Mouse (Mus musculus) lung, postnatal 4 days (tissue): ENCODE data around the gene Unc5cl.
"Not testable (repeated sequence)": the region's sequence is repeated elsewhere in the genome, so short reads cannot be mapped to it uniquely, and the experiment has no call there.

Source experiments
- DNase-seq, 2 experiments: peaks; one replicate each; pipeline ENCODE4 v3.0.0; 2021

Unc5cl gene

DNA sequence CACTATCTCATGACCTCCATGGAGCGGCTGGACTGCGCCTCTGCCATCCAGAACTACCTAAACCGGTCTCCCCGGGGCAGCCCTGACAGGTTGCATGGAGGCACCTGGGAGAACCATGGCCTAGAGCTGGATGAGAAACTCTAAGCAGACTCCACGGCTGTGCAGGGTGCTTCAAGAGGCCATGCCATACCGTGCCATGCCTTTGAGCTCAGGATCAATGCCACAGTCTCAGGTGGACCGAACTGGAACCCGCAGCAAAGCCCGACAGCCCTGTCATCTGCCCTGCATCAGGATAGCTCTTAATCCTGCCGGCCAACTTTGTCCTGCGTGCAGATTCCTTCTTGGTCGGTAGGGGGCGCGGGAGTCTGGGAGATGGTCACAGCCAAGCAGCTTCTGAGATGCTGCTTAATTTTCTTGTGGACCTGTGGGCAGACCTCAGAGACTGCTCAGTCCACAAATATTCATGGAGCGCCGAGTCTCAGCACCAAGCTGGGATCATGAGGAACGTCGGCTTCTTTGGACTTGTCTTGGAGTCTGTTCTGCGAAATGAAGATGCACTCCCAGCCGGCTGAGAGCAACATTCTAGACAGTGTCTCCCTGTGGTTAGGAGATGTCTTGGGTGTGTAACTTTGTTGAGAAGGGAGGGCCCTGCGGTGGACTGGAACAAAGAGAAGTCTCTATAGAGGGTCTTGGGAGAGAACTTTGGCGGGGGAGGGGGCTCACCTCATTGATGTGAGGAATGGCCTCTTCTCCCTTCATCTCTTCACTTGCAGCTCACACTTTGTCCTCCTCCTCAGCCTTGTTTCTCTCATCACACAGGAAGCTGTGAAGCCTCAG lies 12.9 kb downstream of the Unc5cl start:
- DNase-seq = peak; percentile 73 to 88

DNA sequence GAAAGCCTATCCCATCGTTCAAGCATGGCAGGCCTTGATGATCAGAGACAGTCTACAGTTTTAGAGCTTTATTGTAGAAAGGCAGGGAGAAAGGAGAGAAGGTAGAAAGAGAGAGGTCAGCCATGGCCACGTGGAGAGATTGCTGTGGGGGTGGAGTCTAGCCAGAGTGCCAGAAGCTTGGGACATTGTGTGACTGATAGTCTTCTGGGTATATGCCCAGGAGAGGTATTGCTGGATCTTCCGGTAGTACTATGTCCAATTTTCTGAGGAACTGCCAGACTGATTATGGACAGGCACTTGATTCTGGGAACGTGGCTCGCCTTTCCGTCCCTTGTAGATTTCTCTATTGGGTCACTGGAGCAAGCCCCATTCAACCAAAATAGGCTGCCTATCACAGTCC lies 19.6 kb downstream of the Unc5cl start:
- DNase-seq = not testable (repeated sequence)

DNA sequence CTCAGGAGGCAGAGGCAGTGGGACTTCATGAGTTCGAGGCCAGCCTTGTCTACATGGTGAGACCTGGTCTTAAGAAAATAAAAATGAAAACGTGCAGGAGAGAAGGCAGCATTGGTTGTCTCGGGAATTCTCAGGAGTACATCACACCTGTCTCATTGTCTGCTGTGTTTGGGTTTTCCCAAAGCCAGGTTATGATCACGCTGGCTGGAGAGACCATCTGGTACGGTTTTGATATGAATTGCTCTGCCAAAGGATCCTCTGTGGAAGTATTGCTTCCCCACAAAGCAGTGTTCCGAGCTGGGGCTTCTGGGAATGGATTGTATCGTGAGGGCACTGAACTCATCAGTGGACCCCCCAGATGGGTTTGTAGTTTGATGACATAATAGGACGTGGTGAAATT lies 20.7 kb downstream of the Unc5cl start:
- no peak for DNase-seq

DNA sequence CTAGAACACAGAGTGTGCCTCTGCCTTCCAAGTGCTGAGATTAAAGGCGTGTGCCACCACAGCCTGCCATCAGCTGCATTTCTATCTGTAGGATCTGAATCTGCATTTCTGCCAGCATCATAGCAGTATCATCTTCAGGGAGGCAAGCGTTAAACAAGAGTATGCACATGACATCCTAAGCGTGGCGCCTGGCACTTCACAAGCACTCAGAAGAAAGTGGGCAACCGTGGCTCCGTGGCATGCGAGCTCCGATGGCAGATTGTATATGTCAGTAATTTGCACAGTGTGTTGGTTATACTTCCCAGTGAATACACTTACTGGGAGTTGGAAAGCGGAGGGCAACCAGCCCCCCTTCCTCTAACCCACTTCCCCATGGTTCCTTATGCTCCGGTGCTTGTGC lies 25.3 kb downstream of the Unc5cl start:
- DNase-seq = no peak

DNA sequence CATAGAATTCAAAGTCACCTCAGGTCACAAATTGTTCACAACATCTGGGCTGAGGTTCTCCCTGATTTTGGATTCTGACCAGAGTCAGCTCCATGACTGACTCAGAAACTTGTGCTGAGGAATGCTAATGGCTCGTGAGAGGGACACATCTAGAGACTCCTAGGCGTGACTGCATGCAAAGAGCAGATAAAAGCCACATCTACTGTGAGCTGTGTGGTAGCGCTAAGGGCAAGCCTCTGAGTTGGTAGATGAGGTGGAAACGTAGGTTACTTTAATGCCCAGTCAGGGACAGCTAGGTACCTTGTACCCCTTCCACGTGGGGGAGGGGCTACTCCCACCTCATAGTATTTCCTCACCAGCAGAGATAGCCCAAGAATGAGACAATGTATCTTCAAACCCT lies 29.1 kb downstream of the Unc5cl start:
- DNase-seq = no peak

DNA sequence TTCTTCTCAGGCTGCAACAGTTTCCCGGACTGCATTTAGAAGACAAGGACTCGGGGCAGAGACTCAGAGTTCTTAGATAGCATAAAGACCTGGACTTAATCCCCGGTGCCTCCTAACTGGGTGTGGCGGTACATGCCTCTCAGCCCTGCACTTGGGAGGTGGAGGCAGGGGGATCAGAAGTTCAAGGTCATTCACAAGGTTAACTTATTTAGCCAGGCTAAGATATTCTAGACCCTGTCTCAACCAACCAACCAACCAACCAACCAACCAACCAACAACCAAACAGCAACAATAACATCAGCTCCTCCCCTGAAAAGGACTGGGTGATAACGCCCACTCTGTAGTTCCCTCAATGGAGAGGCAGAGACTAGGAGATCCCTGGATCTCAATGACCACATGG lies 29.5 kb downstream of the Unc5cl start:
- no peak for DNase-seq

DNA sequence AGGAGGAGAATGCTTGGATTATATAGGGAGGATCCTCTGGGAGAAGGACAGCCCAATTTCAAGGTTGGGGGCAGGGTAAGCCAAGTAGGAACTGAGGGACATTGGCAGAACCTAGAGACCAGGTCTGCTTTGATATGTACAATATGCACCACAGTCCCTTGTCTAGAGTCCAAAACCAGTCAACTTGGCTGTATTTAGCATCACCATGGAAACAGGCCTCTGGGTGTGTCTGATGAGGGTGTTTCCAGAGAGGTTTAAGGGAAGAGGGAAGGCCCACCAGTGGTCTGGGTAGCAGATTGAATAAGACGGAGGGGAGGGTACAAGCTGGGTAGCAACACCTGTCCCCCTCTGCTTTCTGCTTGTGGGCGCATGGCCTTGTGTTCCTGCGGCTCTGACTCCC lies 34.8 kb downstream of the Unc5cl start:
- no peak for DNase-seq

DNA sequence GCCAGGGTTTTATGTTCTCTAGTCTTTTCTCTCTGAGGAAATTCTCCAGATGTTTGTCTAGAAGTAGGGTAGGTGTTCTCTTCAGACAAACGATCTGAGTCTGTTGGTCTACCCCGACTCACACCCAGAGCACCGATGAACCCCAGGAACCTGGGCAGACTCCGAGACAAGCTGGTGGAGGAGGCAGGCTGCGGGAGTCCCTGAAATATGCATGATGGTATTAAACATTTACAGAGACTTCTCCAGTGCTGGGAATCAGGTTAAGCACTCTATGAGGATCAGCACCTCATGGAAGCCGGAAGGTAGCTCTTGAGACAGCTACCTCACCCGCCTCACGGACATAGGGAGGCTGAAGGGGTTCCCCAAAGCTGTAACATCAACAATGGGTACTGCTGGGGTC lies 37.9 kb downstream of the Unc5cl start:
- DNase-seq = no peak

DNA sequence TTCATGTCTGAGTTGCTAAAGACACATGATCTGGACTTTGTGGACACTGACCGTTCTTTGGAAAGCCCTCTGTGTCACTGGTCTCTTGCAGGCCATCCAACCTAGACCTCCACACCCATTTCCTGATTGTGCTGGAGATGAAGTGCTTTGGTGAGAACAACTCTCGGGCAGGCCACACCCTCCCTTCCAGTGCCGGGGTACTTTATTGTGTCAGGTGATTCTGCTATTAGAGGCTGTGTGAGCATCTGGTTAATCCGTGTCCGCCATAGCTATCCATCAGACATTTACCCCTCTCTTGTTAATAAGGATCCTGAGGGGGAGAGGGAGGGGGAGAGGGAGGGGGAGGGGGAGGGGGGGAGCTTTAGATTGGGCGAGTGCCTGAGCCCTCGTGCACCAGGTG lies 38.9 kb downstream of the Unc5cl start:
- no peak for DNase-seq

DNA sequence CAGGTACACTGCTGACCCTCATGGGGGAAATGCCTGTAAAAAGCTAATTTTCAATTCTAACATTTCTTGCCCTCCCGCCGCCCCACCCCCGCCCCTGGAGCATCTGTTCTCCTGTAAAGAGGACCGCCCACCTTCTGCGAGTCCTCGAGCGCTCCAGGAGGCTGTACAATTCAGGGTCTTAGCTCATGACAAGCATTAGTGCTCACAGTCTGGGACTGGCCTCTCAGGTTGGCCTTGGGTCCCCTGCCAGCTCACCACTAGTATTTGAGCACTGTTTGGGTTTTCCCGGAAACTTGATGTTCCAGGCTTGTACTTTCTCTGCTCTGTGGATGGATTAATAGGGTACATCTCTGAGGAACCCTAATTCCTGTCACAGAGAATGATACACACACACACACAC lies 39.3 kb downstream of the Unc5cl start:
- DNase-seq = no peak

DNA sequence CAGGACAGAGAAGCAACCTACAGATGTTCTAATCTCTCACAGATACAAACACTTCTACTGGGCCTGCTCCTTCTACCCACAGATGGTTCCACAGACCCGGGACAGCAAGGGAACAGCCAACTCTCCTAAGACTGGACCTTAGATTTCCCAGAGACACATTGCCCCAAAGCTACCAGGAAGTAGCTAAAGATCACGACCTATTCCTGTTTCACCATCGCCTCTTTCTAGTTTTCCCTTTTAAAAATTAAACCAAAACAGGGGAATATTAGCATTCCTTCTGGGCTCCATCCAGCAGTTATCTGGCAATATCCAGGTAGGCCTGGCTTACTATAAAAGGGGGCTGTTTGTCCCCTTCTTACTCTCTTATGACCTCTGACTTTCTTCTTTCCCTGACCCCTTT lies 43.3 kb downstream of the Unc5cl start:
- DNase-seq = no peak

DNA sequence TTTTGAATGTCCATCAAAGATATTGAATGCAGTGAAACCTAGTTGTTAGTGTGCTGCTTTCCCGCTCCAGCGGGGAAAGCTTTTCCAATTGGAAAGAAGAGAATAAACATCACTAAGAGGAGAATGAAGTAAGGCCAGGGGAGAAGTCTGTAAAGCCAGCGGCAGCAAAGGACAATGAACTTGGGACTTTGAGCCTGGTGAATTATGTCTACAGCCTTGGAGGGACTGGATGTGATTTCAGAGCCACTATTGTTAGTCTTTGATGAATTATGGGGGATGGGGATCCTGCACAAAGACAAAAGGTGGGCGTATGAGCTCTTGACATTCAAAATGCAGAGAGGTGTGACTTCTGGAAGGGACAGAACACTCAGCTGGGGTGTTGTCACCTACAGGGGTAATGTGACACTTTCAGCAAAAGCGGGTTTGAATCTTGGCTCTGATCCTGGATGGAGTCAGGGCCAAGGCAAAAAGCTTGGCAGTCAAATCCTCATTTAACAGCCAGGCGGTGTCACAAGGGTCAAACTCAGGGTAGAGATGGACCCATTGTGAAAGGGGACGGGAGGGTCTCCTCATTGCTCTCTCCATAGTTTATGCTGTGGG lies 46.2 kb downstream of the Unc5cl start:
- no peak for DNase-seq

DNA sequence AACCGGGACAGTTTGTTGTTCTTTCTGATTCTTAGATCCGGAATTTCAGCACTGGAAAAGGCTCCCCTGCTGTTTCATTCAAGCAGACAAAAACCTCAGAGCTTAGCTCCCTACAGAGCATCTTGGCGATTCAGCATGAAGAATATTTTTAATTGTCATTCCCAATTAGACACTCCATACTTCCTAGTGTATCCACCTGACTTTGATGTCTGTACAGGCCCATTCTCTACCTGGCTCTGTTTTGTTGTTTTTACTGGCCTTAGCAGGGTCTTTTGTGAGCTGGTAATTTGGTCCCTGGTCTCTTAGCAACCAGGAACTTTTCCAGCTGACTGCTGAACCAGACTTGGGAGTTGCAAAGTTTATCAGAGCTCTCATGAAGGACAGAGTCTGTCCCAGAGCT lies 50.3 kb downstream of the Unc5cl start:
- DNase-seq = no peak

DNA sequence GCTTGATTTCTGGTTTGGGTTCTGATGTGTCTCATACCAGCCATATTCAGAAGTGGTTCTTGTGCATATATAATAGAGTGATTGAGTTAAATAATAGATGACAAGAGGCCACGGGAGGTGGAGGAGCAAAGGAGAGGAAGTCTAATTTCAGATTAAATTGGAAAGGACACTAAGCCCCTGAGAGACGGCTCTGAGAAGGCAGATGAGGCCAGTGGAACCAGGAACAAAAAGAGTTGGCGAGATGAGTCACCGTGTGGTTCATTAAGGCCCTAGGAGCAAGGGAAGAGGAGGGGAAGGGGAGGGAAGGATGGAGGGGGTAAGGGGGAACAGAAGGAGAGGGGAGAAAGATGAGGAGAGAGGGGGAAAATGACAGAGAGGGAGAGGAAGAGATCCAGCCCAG lies 52.3 kb downstream of the Unc5cl start:
- DNase-seq = no peak

DNA sequence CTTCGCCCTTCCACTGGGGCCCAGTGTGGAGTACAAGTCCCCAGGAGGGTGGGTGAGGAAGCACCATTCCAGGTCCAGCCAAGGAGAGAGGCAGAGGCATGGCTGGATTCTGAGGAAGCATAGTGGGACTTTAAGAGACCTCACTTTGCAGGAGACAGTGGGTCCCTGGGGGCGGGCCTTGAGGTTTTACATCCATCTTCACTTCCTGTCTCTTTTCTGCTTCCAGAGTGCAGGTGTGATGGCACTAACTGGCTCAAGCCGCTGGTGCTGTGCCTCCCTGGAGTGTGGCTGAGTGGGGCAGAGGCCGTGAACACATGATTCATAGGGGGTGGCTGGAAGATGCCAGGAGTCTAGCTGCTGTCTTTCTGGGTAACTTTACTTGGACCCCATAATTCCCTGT lies 54.9 kb downstream of the Unc5cl start:
- no peak for DNase-seq

DNA sequence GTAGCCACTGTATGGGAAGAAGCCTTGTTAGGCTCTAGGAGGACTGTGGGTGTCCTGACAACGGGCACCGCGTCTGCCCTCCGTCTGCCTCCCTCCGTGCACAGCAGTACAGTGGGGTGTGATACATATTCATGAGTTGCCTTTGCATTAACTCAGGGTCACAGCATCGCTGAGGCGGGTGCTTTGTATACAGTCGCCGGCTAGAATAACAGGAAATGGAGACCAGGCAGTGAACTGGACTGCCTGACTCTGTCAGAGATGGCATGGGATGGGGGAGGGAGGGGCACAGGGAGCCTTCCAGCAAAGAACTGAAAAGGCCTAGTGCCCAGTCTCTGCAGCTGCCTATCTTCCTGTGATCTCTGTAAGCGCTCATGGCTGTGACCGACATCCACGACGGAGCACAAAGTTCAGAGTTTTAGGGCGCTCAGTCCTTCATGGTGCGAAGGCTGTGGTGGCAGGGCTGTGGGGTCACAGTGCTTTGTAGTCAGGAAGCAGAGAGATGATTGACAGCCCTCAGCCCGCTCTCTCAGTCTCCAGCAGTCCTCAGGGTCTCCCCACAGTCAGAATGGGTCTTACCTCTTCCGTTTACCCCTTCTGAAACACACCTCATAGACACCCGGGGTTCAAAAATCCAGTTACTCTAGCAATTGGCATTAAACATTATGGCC lies 58.0 kb downstream of the Unc5cl start:
- DNase-seq = peak; percentile 9 to 40

DNA sequence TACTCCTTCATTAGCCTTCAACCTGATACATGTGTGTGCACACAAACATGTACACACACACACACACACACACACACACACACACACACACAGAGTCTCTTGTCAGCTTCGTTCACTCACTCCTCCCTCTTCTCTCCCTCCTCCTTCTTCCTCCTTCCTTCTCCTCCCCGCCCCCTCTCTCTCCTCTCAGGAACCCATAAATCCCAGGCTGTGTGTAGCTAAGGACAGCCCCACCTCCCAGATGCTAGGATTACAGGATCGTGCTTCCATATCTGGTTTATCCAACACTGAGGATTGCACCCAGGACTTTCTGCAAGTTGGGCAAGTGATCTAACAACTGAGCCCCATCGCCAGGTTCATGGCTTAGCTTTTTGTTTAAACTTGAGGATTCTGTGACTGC lies 59.9 kb downstream of the Unc5cl start:
- no peak for DNase-seq

DNA sequence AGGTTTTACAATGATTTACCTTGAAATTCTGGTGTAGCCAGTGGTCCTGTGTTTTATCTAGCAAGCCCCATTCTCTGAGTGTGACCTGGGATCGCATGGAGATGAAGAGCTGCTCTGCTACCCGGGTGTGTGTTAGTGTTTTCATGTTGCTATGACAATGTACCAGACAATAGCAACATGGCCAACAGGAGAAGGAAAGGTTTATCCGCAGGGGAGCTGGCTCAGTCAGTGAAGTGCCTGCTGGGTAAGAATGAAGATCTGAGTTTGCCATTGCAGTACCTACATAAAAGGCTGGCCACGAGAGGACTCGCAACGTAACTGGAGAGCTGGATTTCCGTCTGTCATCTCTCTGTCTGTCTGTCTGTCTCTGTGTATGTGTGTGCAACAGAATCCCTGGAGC lies 64.3 kb downstream of the Unc5cl start:
- no peak for DNase-seq

DNA sequence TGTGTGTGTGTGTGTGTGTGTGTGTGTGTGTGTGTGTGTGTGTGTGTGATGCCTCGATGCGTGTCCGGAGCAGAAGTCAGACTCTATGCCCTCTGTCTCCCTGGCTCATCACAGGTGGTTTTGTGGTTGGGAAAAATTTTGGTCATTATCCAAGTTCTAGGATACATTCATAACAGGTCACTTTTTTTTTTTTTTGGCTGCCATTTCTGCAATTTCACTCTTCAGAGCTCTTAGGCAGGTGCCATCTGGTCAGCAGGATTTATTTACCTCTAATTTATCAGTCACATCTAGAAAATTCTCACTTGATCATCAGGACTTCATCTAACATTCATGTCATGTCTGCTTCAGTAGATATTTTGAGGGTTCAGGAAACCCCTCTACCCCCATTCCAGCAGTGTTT lies 65.7 kb downstream of the Unc5cl start:
- no peak for DNase-seq

DNA sequence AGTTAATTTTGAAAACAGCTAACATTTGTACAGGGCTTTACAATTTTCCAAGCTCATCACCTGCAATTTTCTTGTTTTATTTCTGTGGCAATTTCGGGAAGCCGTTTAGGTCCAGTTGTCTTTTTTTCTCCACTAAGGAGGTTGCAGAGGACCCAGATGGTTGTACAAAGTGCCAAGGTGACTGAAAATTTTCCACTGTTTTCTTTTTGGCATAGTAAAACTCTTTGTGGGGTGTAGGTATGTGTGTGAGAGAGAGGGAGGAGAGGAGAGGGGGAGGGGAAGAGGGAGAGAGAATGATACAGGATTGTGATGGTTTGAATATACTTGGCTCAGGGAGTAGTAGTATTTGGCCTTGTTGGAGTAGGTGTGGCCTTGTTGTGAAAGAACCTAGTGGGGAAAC lies 68.4 kb downstream of the Unc5cl start:
- DNase-seq = no peak

DNA sequence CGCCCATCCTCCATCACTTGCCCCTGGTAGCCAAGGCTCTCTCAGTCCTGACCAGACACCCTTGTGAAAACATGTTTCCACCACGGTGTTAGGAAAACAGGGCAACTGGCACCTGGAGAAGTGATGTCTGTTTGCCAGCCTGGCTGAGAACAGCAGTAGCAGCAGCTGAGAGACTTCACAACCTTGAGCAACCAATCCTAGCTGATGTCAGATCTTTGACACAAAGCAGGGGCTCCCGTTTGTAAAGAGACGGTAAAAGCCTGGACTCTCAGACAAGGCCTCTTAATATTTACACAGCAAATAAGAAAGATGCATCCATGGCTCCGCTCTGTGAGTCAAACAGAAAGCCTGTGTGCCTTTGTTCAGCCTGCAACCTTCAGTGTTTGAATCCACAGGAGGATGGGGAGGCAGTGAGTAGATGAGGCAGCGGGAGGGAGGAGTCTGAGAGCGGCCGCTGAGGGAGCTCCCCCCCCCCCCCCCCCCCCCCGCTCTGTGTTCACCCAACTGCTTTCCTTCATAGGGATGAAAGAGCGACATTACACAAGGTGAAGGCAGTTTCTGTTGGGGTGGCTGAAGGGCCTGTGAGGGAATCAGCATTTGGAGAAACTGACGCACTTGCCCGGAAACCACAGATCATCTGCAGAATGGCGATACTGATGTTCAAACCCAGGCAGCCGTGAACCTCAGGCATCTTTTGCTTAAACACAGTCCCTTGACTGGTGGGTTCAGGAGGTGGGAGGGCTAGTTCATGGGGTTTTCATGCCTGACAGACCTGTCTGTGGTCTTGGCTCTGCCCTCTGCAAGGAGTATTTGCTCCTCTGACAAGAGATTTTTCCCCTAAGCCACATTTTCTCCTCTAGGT lies 79.4 kb downstream of the Unc5cl start:
- no peak for DNase-seq

DNA sequence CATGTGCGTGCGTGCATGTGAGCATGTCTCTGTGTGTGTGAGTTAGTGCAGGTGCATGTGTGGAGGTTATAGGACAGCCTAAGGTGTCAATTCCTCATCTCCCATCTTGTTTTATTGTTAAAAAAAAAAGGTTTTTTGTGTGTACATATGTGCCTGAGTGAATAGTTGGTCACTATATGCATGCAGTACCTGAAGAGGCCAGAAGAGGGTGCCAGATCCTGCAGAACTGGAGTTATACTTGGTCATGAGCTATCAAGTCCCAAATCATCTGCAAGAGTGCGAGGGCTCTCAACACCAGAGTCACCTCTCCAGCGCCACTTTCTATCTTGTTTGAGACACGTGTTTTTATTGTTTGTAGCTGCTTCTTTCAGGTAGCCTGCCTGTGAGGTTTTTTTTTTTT lies 83.6 kb downstream of the Unc5cl start:
- DNase-seq = peak in 1 of 2 experiments; percentile 10

DNA sequence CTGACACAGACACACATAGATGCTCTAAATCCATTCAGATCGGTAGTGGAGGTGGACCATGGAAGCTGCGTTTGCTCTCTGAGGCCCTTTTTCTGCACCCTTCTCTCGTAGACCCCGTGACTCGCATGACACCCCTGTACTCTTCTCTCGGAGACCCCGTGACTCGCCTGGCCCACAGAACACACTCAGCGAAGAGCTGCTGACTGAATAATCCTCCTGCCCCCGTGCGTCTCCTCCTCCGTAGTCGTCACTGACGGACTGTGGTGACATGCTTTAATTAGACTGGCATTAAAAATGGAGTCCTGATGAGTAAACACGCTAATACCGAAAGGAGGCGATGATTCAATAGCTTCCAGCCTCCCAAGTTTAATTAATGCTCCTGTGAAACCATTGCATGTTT lies 84.6 kb downstream of the Unc5cl start:
- DNase-seq = no peak
